In the genomic region with DNA sequence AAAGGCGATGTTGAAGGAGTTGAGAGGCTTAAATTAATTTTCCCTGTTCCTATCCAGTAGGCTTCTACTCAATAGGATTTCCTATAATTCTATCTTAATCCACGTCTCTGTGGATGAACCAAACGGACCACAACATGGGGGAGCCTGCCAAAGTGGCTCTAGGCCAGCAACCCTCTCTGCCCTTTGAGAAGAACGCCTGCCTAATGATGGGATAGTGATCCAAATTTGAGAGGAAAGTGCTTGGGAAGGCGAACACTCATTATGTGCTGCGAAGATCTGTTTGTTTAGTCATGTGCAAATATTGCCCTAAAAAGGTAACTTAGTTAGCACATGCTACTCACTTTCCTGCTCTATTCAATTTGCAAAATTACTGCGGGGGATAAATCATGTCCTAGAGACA, we compare ENCODE assay signal across 15 mouse cellular contexts.
DNase-seq lines count a peak whose midpoint lies in the region; ATAC-seq lines count a peak whose summit lies in the region.
"Had no signal": no experiment of that assay in that cellular context is flagged by ENCODE, and none has a peak within 500 bp of the region (broad histone marks: within the 10 kb centered on the region; RNA-seq: fewer than 3 reads in every experiment).

No protein-coding gene starts in this region.

- no peak overlapping the region for H3K27ac ChIP-seq in kidney, embryonic 16.5 days (ENCODE audit: low read length)
- H3K27ac ChIP-seq: embryonic facial prominence, embryonic 13.5 days; heart, embryonic 10.5 days; macrophage had no signal

- no peak for ATAC-seq in kidney, embryonic 16.5 days (ENCODE audit: low FRiP score, low TSS enrichment)
- ATAC-seq: forebrain, embryonic 16.5 days had no signal

- H3K4me1 ChIP-seq in kidney, embryonic 16.5 days (ENCODE audit: insufficient read depth, low read length): no peaks in the 10 kb centered on the region
- H3K4me1 ChIP-seq: embryonic facial prominence, embryonic 13.5 days; heart, embryonic 10.5 days had no signal

- H3K9ac ChIP-seq in kidney, embryonic 16.5 days (replicated peaks; ENCODE audit: low read length): no peak overlapping the region
- H3K9ac ChIP-seq: embryonic facial prominence, embryonic 13.5 days had no signal

- WGBS in kidney, embryonic 16.5 days: 79% methylated on average over 7 of the region's 7 CpGs

- no peak overlapping the region for H3K4me3 ChIP-seq in kidney, embryonic 16.5 days (ENCODE audit: low read length)
- H3K4me3 ChIP-seq: embryonic facial prominence, embryonic 13.5 days; heart, embryonic 10.5 days had no signal

- H3K4me2 ChIP-seq in kidney, embryonic 16.5 days (replicated peaks; ENCODE audit: low read depth, low read length): no peak overlapping the region
- H3K4me2 ChIP-seq: embryonic facial prominence, embryonic 13.5 days had no signal

- no peaks in the 10 kb centered on the region for H3K36me3 ChIP-seq in kidney, embryonic 16.5 days (ENCODE audit: insufficient read depth, low read length)
- H3K36me3 ChIP-seq: embryonic facial prominence, embryonic 13.5 days; G1E; heart, embryonic 10.5 days had no signal

- peak; percentile 78 to 85 for DNase-seq in cerebellum, postnatal 10 days
- no peak for DNase-seq in cerebellum, adult 11 months
- DNase-seq in kidney, adult 9 months: peak; percentile 13
- DNase-seq in ovary, postnatal 36 days (ENCODE audit: low spot score): peak; percentile 11
- no peak for DNase-seq in ovary, postnatal 10 days (ENCODE audit: low spot score)
- DNase-seq in retina, embryonic 14.5 days (ENCODE audit: low spot score): peak; percentile 73
- DNase-seq in embryo, embryonic 10.5 days (ENCODE audit: low spot score): no peak
- DNase-seq: B cell, adult 2 months; thymus, postnatal 36 days had no signal

- H3K27me3 ChIP-seq in kidney, embryonic 16.5 days (ENCODE audit: insufficient read depth, low read length): no peaks in the 10 kb centered on the region
- H3K27me3 ChIP-seq: embryonic facial prominence, embryonic 13.5 days had no signal

- H3K9me3 ChIP-seq in kidney, embryonic 16.5 days (ENCODE audit: low read length): no peaks in the 10 kb centered on the region
- H3K9me3 ChIP-seq: embryonic facial prominence, embryonic 13.5 days; G1E; heart, embryonic 10.5 days had no signal

Comparison
In these comparisons a context has a peak if more than half of its experiments do, and no peak if none do; other contexts are left out.
1. DNase-seq: peak in cerebellum, postnatal 10 days (2 of 2), kidney, adult 9 months (single experiment), ovary, postnatal 36 days (single experiment) and retina, embryonic 14.5 days (single experiment); none in cerebellum, adult 11 months (single experiment), ovary, postnatal 10 days (single experiment) and embryo, embryonic 10.5 days (single experiment).